Mouse (Mus musculus) frontal cortex, adult 2 months (tissue): Measurements from ENCODE around the gene Ern2. TPM values are rescaled to one million over a fixed set of nuclear protein-coding genes. Genes with fewer than 3 reads are reported as not detected.

Experiments used
- DNase-seq, 2 experiments: peaks; one replicate each; pipeline ENCODE4 v3.0.0; 2022; ENCODE audit warnings: low spot score in 1 of 2; ENCODE audit errors: extremely low spot score in 1 of 2
- polyA plus RNA-seq: library from polyadenylated mRNA; depleted of rRNA; stranded (reverse); fragments of >200 nt; gene quantifications from 2 replicates; pipeline ENCODE4 v1.2.3, GENCODE M21; 2012; rRNA removed

Ern2 gene
- 0.17 and 0.20 TPM in 2 replicates for polyA plus RNA-seq

- no peak for DNase-seq
These were observed at the start of gene Ern2 for GRCm38 (mm10) chr7:122186043-122186442. Ern2 (minus strand) TSS chr7:122186207.

- no peak for DNase-seq
These were observed 44.9 kb upstream of the Ern2 start for GRCm38 (mm10) chr7:122230866-122231265.

- no peak for DNase-seq
These were observed 43.9 kb upstream of the Ern2 start for GRCm38 (mm10) chr7:122229916-122230315.

GRCm38 (mm10) chr7:122229306-122229705 is 43.3 kb upstream of the Ern2 start:
- no peak for DNase-seq

GRCm38 (mm10) chr7:122226744-122227143 is 40.7 kb upstream of the Ern2 start:
- DNase-seq: no peak

- DNase-seq: no peak
These were observed 40.2 kb upstream of the Ern2 start for GRCm38 (mm10) chr7:122226020-122226742.

GRCm38 (mm10) chr7:122219315-122219801 is 33.4 kb upstream of the Ern2 start, which contains the start of gene Chp2:
Chp2 (plus strand) TSS chr7:122219496.
- DNase-seq: no peak

GRCm38 (mm10) chr7:122208276-122209021 is 22.4 kb upstream of the Ern2 start:
- DNase-seq: no peak

- DNase-seq: no peak
These were observed 20.1 kb upstream of the Ern2 start for GRCm38 (mm10) chr7:122206121-122206520.

GRCm38 (mm10) chr7:122203936-122204335 is 17.9 kb upstream of the Ern2 start:
- DNase-seq: no peak

- peak; percentile 17 to 79 for DNase-seq
These were observed 13.3 kb upstream of the Ern2 start for GRCm38 (mm10) chr7:122199296-122199695.

- DNase-seq: peak; percentile 24 to 84
These were observed 11.3 kb upstream of the Ern2 start for GRCm38 (mm10) chr7:122197306-122197705.

GRCm38 (mm10) chr7:122196771-122197170 is 10.8 kb upstream of the Ern2 start:
- no peak for DNase-seq

GRCm38 (mm10) chr7:122193919-122194318 is 7.9 kb upstream of the Ern2 start:
- DNase-seq: no peak

GRCm38 (mm10) chr7:122191097-122191496 is 5.1 kb upstream of the Ern2 start:
- DNase-seq: no peak

- DNase-seq: peak in 1 of 2 experiments; percentile 50
These were observed 3.5 kb upstream of the Ern2 start for GRCm38 (mm10) chr7:122189484-122189883.

- DNase-seq: no peak
These were observed 1.4 kb downstream of the Ern2 start for GRCm38 (mm10) chr7:122184569-122184968.

- no peak for DNase-seq
These were observed 5.3 kb downstream of the Ern2 start for GRCm38 (mm10) chr7:122180720-122181119.

- no peak for DNase-seq
These were observed 14.4 kb downstream of the Ern2 start for GRCm38 (mm10) chr7:122171613-122172012.

- no peak for DNase-seq
These were observed 15.3 kb downstream of the Ern2 start for GRCm38 (mm10) chr7:122170705-122171104.

- DNase-seq: no peak
These were observed 18.8 kb downstream of the Ern2 start for GRCm38 (mm10) chr7:122167203-122167602.

GRCm38 (mm10) chr7:122163766-122164165 is 22.2 kb downstream of the Ern2 start:
- DNase-seq: no peak
